Mouse (Mus musculus): ENCODE data around the gene Clcnkb.
A peak's percentile ranks its signal among the peaks of the same experiment; 100 is the strongest.

Clcnkb gene

DNA sequence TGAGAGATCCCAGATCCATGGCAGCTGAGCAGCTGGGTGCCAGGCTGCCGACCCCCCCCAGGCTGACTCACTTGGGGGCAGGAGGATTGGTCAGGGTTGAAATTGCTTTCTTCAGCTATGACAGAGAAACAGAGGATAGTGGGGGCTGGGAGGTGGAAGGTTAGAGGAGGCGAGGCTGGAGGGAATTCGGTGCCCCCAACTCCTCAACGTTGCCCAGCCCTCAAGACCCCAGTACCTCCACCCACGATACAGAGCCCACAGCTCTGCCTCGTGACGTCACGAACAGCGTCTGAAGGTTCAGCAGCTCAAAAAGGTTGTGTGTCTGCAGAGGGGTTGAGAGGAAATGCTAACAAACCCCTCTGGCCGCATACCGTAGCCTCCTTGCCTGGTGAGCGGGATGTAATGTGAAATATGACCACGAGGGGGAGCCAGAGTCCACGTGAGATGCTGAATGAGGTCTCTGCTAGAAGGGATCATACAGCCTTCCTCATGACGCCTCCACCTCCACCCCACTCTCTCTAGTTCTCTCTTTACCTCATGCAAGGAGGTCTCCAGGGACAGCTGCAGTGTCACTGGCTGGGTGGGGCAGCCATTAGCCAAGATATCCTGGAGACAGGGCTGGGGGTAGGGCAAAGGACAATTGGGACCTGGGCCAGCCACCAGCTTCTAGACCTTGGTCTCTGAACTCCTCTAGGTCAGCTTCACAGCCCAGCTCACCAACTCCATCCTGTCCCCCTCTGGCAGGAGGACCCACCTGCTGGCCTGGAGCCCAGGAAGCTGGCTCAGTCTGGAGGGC is 11.1 kb downstream of the Clcnkb start:
- peak; percentile 68 to 84 for DNase-seq

DNA sequence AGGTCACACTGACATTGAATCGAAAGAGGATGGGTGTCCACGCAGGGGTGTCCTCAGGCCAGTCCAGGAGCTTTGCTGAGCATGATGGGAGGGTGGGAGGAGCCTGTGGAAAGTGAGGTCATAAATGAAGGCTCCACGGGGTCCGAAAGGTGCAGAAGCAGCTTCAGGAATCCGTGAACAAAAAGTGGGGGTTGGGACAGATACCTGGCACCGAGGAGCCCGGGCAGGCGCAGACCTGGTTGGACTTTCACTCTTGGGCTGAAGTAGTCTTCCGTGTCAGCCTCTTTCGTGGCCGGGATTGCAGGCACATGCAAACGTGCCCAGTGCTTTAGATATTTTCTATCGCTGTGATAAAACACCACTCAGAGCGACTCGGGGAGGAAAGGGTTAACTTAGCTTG is 15.6 kb downstream of the Clcnkb start:
- no peak for DNase-seq

DNA sequence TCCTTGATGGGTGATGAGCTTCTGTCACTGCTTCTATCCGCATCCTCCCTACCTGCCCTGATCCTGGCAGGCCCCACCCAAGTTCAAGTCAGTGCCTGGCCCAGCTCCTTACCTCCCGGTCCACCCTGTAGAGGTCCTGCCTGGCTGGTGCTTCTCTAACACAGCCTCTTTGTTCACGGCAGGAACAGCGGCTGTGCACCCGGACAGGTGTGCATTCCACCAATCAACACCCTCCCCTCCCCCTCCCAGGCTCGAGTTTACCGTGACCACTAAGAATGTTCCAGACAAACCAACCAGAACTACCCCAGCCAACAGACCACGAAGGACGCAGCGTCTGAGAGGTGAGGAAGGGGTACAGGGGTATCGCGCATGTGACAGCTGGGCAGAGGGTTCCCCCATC is 17.3 kb downstream of the Clcnkb start, which contains the start of gene Clcnka:
Gene Clcnka, minus strand, starts transcription at position 180 of the 400 bp plus-strand sequence.
- DNase-seq: no peak

DNA sequence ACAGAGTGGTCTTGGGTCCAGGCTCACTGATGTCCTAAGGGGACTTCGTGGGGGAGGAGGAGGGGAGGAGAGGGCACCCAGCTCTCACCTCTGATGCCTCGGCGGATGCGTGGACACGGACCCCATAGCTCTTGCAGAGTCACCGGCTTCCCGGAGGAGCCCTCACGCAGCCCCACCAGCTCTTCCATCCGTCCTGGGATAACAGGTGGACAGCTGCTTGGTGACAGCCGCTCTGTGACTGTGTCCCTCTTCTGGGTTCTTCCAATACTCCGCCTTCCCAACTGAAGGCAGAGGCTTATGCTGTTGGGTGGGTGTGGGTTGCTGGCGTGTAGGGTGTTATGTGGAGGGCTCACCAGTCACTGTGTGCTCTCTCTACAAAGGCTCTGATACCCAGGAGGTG is 18.0 kb downstream of the Clcnkb start:
- no peak for DNase-seq

DNA sequence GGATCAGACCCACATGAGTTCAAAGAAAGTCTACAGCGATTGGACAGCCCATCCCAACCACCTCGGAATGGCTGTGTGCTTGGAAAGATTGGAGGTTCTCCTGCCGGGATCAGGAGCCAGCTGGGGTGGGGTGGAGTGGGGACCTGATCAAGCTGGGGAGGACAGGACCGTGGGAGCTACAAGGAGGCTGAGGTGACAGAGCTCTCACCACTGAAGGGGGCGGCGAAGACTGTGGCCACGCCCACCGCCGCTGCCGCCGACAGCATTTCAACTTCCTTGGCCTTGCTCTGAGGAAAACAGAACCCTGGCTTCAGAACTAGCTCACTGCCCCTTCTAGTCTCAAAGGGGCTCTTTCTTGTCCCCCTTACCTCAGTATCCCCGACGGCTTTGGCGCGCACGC is 21.1 kb downstream of the Clcnkb start:
- DNase-seq: no peak

DNA sequence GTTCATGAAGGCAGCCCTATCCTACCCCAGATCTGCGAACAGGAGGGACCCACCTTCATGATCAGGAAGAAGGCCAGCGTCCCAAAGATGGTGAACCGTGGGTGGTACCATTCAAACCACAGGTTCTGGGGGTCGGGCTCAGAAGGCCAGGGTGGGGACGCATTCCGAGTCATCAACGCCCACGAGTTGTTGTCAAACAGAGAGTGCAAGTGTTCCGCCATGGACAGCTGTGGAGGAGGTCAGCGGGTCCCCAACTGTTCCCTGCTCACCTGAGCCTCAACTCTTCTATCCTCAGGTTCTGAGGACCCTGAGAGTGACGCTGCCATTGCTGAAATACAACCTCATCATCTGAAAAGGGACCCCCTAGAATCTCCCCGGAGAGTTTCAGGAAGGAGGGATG is 24.5 kb downstream of the Clcnkb start:
- DNase-seq: no peak

DNA sequence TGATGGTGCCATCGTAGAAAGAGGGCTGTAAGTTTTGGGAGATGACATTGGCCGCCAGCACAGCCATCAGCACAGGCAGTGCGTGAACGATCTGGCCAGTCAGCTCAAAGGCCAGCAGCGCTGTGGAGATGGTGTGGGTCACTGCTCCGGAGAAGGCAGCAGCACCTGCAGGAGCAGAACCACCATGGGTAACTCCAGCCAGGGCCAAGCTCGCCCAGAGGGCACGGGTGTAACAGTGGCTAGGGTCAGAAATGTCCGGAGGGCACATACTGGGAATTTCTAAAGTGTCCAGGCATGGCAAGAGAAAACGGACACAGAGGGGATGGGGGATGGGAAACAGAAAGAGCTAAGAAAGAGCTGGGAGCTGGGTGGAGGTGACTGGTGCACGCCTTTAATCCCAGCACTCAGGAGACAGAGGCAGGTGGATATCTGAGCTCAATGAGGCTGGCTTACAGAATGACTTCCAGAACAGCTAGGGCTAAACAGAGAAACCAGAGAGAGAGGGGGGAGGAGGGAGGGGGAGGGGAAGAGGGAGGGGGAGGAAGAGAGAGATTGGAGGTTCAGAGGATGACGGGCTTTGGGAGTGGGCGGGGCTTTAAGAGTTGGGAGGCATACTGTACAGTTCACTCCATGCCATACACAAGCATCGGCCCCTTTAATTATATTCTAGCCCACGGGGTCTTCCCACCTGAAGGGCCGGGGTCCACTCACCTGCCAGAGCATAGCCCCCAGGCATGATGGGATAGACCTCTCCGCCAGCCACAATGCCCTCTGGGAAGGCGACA is 26.3 kb downstream of the Clcnkb start:
- no peak for DNase-seq

DNA sequence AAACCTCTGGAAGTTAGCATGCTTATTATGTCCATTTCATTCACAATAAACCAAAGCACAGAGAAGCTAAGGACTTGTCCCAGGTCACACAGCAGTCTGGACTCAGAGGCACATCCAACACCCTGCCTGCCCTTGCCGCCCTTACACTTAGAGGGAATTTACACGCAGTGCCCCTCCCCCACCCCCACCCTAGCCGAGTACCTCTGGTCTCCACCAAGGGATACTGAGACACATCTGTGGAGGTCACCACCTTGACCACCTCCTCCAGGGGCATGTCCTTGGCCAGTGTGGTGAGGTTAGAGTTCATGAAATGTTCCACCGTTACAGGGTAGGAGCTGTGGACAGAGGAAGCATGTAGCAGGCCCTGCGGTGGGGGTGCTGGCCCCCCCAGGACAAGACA is 27.9 kb downstream of the Clcnkb start:
- DNase-seq: no peak

DNA sequence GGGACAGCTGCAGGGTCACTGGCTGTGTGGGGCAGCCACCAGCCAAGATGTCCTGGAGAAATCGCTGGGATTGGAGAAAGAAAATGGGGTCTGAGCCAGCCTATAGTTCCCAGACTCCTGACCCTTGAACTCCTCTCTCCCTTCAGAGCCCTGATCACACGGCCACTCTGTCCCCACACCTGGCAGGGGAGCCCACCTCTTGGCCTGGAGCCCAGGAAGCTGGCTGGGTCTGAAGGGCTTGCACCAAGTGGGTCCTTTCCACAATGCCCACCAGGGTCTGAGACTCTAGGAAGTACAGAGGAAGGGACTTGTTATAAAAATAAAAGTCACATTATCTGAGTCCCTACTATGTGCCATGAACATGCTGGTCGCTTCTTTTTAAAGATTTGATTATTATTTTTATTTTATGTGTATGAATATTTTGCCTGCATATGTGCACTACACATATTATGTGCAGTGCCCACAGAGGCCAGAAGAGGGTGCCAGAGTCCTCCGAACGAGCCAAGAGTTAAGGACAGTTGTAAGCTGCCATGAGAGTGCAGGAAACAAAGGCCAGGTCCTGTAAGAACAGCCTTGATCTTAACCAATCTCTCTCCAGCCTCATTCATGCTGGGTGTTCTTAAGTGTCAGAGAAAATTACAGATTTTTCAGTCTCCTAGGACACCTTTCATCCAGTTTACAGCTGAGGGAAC is 28.6 kb downstream of the Clcnkb start:
- DNase-seq: peak; percentile 32 to 75

DNA sequence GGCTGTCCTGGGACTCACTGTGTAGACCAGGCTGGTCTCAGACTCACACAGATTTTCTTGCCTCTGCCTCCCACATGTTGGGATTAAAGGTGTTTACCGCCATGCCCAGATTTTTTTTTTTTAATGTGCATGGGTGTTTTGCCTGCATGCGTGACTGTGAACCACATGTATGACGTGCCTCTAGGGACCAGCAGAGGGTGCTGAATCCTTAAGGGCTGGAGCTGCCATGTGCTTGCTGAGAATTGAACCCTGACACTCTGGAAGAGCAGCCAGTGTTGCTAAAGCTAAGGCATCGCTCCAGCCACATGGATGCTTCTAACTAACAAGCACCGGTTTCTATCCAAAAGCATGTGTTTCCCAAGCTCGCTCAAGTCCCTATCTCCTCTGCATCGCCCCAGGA is 29.7 kb downstream of the Clcnkb start:
- DNase-seq: no peak

DNA sequence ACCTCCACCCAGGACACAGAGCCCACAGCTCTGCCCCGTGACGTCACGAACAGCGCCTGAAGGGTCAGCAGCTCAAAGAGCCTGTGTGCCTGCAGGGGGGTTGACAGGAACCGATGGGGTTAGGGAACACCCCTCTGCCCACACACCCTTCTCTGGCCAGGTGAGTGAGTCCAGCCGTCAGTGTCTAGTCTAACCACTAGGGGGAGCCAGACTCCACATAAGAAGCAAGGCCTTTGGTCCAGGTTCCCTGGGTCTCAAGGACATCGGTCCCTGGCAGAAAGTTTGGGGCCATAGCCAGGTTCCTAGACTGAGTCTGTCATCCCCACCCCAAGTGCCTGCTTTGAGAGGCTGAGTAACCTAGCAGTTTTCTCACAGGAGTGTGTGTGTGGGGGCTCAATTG is 30.5 kb downstream of the Clcnkb start:
- peak in 1 of 2 experiments; percentile 41 for DNase-seq

DNA sequence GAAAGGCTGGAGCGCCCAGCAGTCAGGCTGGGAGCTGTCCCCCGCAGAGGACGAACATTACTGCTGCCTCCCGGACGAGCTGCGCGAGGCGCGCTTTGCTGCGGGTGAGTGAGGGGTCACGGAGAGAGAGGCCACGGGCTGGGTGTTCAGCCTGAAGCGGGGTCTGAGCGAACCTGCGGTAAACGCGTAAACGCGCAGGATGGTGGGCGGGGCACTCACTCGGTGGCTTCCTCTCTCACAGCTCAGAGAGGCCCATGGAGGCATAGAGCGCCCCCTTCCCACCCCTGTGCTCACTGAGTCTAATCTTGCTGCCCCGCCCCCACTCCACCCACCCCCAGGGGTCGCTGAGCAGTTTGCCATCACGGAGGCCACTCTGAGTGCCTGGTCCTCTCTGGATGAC is 33.4 kb downstream of the Clcnkb start:
- peak in 1 of 2 experiments; percentile 18 for DNase-seq

DNA sequence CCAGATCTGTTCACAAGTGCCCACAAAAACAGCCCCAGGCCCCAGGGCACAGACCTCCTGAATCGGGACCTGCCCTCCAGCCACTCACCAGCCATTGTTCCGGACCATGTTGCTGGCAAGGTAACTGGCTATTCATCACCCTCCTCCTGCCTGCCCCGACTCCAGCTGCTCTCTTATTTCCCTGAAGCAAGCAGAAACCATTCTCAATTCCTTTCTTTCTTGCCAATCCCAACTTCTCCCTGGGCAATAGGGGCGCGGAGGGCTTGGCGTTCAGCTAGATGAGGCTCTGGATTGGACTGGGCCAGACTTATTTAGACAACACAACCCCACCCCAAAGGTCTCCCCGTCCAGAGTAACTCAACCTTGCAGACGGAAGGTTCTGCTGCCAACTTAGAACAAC is 36.1 kb downstream of the Clcnkb start:
- DNase-seq: no peak

DNA sequence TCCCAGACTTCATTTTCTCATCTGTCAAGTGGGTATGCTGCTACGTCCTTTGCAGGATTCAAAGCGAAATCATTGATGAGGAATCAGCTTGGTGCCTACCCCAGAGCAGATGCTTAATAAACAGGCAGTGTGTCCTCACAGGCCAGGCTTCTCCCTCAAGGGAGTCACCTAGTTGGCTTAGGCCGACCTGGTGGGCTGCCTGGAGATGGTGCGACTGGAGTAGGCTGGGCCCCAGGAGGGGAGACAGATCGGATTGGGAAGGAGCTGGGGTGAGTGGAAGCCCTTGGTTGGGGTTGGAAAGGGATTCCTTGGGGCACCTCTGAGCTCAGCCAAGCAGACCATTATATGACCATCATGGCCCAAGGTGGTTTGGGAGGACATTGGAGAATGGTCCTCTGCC is 43.4 kb downstream of the Clcnkb start:
- DNase-seq: no peak

DNA sequence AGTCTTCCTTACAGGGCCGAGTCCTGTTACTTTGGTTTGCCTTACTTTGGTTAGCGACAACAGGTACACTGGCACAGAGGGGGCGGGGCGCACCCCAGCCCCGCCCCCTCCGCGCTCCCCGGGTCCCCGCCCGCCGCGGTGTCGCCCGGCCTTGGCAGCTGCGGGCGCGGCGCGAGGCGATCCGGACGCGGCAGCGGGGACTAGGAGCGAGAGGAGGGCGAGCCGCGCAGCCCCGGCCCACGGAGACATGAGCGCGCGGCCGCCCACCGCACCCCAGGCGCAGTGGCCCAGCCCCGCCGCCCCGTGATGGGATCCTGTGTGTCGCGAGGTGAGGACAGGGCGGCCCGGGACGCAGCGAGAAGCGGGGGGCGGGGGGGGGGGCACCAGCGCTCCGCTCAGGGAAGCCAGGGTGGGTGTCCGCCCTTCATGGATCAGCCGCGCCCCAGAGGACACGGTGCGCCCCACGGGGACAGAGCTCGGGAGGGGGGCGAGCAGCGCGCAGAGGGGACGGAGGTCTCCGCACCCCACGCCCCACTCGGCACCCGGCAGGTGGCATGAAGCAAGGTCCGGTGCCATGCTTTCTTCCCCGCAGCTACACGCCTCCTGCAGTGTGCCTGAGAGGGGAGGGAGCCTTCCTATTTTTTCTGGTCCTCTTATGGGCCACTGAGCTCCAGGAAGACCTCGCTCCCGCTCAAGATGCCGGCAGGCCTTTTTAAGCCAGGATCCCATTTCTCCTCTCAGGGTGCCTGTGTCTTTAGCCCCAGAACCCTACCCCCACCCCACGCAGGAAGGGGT is 47.6 kb downstream of the Clcnkb start, which contains the start of gene Fam131c:
Gene Fam131c, plus strand, starts transcription at position 224 of the 795 bp plus-strand sequence.
- DNase-seq: peak in 1 of 2 experiments; percentile 8

DNA sequence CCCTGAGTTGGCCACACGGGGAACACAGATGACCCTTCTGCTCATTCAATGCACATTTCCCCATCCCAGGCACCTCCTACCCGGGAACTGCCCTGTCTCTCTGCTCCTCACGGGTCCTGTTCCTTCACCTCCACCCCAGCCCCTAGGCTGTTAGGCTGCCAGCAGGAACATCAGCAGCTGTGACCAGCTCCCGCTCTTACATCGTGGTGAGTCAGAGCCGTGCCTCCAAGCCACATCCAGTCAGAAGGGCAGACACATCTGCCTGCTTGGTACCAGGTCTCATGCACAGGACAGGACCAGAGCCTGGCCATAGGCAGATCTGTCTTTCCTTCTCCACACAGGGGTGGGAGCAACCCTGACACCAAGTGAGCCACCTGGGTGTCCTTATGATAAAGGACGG is 49.9 kb downstream of the Clcnkb start:
- DNase-seq: no peak

DNA sequence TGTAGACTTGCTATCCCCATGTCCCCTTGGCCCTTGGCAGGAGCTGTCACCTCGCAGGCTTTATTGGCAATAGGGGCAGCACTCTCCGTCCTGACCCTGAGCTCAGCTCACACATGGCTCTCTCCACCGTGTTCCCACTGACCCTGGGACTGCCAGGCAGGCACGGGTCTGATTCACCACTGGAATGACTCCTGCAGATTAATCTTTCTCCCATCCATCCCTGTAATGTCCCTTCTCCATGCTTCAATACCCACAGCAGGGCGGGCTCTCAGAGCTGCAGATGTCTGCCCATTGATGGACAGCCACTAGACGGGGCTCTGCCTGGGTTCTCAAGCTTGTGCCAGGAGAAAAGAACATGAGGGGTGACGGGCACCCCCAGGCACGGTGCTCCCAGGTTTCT is 50.7 kb downstream of the Clcnkb start:
- DNase-seq: no peak

DNA sequence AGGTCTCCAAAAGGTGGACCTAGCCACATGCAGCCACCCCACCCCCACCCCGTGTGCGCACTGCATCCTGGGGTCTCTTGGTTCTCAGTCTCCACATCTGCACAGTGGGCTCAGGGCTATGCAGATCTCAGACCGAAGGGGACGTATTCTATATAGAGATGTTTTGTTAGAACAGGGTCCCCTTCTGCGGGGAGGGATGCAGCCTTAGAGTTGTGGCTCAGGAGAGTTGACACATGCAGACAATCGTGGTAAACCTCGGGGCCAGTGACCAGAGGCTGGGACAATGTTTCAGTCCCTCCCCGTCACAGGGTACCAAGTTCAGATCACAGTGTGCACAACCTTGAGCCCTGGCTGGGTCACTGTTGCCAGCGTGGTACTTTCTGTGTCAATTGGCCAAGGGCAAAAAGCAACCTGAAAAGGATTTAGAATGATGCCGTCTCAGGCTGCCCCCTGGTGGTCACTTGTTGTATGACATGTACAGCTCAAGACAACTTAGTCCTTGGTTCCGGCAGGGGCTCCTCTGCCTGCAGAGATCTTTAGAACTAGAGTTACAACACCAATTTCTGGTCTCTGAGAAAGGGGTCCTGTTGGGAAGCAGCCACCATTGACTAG is 52.8 kb downstream of the Clcnkb start:
- DNase-seq: peak; percentile 33 to 77

DNA sequence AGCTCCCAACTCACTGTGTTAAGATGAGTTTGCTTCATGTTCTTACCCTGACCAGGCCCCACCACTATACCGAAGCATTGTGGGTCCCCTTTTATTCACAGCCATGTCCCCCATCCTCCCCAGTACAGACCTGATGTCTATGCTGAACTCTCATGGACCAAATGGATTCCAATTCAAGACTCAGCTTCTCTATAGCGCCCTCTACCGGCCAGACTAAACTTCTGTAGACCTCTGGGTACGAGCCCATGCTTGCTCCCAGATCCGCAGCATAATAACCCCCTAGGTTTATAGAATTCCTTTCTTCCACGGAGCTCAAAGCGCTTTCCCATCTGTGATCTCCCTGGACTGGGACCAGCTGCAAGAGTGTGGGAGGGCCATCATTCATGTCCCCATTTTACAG is 55.0 kb downstream of the Clcnkb start:
- DNase-seq: peak in 1 of 2 experiments; percentile 18

DNA sequence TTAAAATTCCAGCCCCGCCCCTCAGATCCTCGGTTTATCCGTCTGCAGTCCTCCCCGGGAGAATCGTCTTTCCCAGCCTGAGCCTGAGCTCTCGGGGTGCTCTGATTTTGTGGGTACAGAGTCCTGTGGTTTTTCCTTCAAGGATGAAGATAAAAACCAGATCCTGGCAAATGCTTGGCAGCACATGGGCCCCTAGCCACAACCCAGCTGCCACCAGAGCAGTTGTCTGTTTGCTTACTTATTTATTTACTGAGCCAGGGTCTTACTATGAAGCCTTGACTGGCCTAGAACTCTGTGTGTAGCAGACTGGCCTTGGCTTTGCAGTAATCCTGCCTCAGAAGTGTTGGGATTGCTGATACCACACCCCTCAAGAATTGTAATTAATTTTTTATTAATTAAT is 56.6 kb downstream of the Clcnkb start:
- DNase-seq: no peak

DNA sequence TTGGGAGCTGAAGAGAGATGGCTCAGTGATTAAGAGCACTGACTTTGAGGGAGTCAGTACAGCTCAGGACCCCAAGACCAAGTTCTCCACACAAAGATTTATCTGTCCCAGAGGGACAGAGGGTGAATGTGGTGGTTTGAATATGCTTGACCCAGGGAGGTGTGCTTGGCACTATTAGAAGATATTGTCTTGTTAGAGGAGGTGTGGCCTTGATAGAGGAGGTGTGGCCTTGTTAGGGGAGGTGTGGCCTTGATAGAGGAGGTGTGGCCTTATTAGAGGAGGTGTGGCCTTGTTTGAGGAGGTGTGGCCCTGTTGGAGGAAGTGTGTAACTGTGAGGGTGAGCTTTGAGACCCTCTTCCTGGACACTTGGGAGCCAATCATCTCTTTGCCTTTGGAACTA is 58.0 kb downstream of the Clcnkb start:
- DNase-seq: no peak
